Mouse (Mus musculus) lung, postnatal 0 days (tissue): ENCODE measurements around the gene Cntn6. TPM values are rescaled to one million over a fixed set of nuclear protein-coding genes. Genes with fewer than 3 reads are reported as not detected.

Experiments used
- ATAC-seq: fragments of 200-750 bp; cut with Nextera tagmentation; 2 replicates; pipeline ENCODE4 v1.8.0; 2017; ENCODE audit warnings: moderate library complexity
- DNase-seq: peaks from one replicate; pipeline ENCODE4 v3.0.0-alpha.2; 2016; ENCODE audit warnings: low spot score
- H3K27ac ChIP-seq: fragments of 300-500 bp; sonication (generic); 2 replicates; pipeline ENCODE4 v1.5.1; 2014; ENCODE audit warnings: antibody characterized with exemption, mild to moderate bottlenecking, low read length, mixed read lengths
- H3K27me3 ChIP-seq: fragments of 300-500 bp; sonication (generic); replicated peaks from 2 replicates; pipeline ENCODE4 v1.6.1; 2014; ENCODE audit warnings: low read length, mixed read lengths; ENCODE audit not compliant: insufficient read depth
- H3K36me3 ChIP-seq: fragments of 300-500 bp; sonication (generic); 2 replicates; pipeline ENCODE4 v1.6.1; 2014; ENCODE audit warnings: low read length, mixed read lengths; ENCODE audit not compliant: insufficient read depth
- H3K4me1 ChIP-seq: fragments of 300-500 bp; sonication (generic); 2 replicates; pipeline ENCODE4 v1.6.1; 2014; ENCODE audit warnings: antibody characterized with exemption, low read depth, low read length, mixed read lengths; ENCODE audit not compliant: insufficient read depth
- H3K4me2 ChIP-seq: fragments of 300-500 bp; sonication (generic); replicated peaks from 2 replicates; pipeline ENCODE4 v1.6.1; 2014; ENCODE audit warnings: low read depth, mild to moderate bottlenecking, low read length, moderate library complexity, mixed read lengths
- H3K4me3 ChIP-seq: fragments of 300-500 bp; sonication (generic); 2 replicates; pipeline ENCODE4 v1.5.1; 2014; ENCODE audit warnings: low read depth, low read length
- H3K9ac ChIP-seq: fragments of 300-500 bp; sonication (generic); replicated peaks from 2 replicates; pipeline ENCODE4 v1.6.1; 2014; ENCODE audit warnings: low read depth, mild to moderate bottlenecking
- H3K9me3 ChIP-seq: fragments of 300-500 bp; sonication (generic); 2 replicates; pipeline ENCODE4 v1.6.1; 2016; ENCODE audit warnings: low read length, mixed read lengths
- CTCF ChIP-seq: IDR thresholded peaks from 2 replicates; pipeline ENCODE4 v1.5.1; 2016; ENCODE audit warnings: antibody characterized with exemption, mild to moderate bottlenecking
- EP300 ChIP-seq: IDR thresholded peaks from 2 replicates; pipeline ENCODE4 v1.6.1; 2016; ENCODE audit warnings: antibody characterized with exemption, mild to moderate bottlenecking, control low read depth
- WGBS: fragments of 180-500 bp; shearing (Covaris S2); extraction: QIAGEN DNeasy Blood & Tissue Kit; methylation state at CpG from one replicate; pipeline ENCODE4 v1.1.7; 2014; 5-methylcytosine and 5-hydroxymethylcytosine counted together
- polyA plus RNA-seq: library from polyadenylated mRNA; unstranded; fragments of >200 nt; fragmentation: Nextera tagmentation; extraction: Ambion mirVana; gene quantifications from 2 replicates; pipeline ENCODE4 v1.2.1, GENCODE M21; 2015

The Cntn6 gene
- polyA plus RNA-seq, 1 experiment from 2014 or later: 0.07 TPM

DNA sequence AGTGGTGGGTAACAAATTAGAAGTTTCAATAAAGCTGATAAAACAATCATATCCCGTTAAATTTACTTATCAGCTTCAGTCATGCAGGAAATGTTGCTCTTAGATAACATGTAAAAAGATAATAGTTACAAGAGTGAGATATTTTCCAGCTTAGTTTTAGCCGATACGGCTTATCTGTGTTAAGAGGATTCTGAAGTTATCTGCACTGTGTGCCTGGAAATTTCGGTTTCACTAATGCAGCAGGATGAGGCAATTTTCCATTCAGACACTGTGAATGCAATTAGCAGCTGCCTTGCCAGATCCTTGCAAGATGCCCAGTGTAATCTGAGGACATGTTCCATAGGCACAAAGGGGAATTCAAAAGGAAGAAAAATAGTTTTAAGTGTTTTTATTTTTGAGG lies 315.9 kb downstream of the Cntn6 start:
- Histone ChIP-seq H3K4me3 (no peak overlapping the region), H3K27ac (no peak overlapping the region), H3K27me3 (no peaks in the 10 kb centered on the region), H3K9me3 (no peaks in the 10 kb centered on the region), H3K9ac (no peak overlapping the region), H3K4me2 (no peak overlapping the region), H3K36me3 (no peaks in the 10 kb centered on the region), H3K4me1 (no peaks in the 10 kb centered on the region)
- DNase-seq: no peak
- no peak for ATAC-seq
- 38% methylated on average over 4 of the region's 4 CpGs for WGBS
- no peak for TF ChIP-seq CTCF
- TF ChIP-seq EP300: no peak

DNA sequence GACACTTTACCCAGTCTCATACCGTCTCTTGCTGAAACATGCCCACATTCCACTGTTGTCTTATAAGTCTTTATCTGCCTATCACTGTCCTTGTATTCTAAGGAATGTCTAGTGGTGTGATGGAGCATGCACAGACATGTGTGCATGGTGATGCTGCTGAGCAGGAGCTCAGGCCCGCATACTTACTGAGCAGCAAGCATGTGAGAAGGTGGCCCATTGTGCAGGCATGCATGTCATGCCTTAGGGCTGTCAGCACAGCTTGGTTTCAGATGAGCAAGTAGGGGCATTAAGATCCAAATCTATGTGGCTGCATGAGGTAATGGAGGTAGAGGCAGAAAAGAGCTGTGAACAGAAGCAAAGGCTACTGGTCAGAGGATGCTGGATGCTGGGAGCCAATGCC lies 323.0 kb downstream of the Cntn6 start:
- no peak overlapping the region for H3K4me3 ChIP-seq
- ATAC-seq (no peak), DNase-seq (no peak)
- no peaks in the 10 kb centered on the region for H3K27me3 ChIP-seq
- 88% methylated on average over 2 of the region's 2 CpGs for WGBS
- H3K36me3 ChIP-seq: no peaks in the 10 kb centered on the region
- H3K27ac ChIP-seq: no peak overlapping the region
- no peaks in the 10 kb centered on the region for H3K9me3 ChIP-seq
- TF ChIP-seq CTCF (no peak), EP300 (no peak)
- no peak overlapping the region for H3K9ac ChIP-seq
- no peaks in the 10 kb centered on the region for H3K4me1 ChIP-seq
- no peak overlapping the region for H3K4me2 ChIP-seq

DNA sequence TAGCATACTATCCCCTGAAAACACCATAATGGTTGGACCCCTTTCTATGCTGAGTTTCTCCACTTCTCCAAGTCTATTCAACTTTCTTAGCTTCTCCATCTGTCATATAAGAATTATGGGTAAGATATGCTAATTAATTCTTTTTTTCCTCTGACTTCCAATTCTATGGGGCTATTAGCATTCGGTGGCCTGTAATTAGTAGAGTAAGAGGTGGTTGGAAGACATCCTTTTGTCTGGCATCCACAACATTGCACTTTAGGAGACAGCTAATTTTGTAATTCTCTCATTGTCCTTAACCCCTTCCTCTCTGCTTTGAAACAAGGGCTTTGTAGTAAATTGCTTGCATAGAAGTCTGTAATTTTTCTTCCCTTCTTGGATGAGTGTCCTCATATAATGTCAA lies 387.1 kb downstream of the Cntn6 start:
- DNase-seq: no peak
- 71% methylated on average over 1 of the region's 1 CpGs for WGBS
- Histone ChIP-seq H3K9ac (no peak overlapping the region), H3K27ac (no peak overlapping the region), H3K4me1 (no peaks in the 10 kb centered on the region), H3K27me3 (no peaks in the 10 kb centered on the region), H3K4me2 (no peak overlapping the region), H3K9me3 (no peaks in the 10 kb centered on the region), H3K36me3 (no peaks in the 10 kb centered on the region), H3K4me3 (no peak overlapping the region)
- no peak for ATAC-seq
- TF ChIP-seq EP300 (no peak), CTCF (no peak)

DNA sequence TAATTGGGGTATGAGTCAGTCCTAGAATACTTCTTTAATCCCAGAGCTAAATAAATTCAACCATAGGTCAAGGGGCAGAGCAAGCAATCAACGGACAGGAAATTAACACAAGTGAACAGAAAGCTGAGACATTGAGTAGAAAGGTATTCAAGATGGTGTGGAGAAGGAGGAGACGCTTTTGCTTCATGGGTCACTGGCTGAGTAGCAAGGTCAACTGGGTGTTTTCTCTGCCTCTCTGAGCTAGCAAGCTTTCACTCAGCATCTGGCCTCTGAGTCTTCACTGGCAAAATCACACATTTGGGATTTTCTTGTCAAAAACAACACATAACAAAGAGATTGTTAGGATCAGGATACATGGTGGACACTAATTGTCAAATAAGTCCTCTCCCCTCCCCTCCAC lies 391.4 kb downstream of the Cntn6 start:
- Histone ChIP-seq H3K4me1 (no peaks in the 10 kb centered on the region), H3K27me3 (no peaks in the 10 kb centered on the region), H3K9me3 (no peaks in the 10 kb centered on the region), H3K36me3 (no peaks in the 10 kb centered on the region), H3K27ac (no peak overlapping the region), H3K9ac (no peak overlapping the region), H3K4me3 (no peak overlapping the region), H3K4me2 (no peak overlapping the region)
- no peak for DNase-seq
- no peak for ATAC-seq
- TF ChIP-seq EP300 (no peak), CTCF (no peak)
- WGBS: 55% methylated on average over 2 of the region's 2 CpGs

DNA sequence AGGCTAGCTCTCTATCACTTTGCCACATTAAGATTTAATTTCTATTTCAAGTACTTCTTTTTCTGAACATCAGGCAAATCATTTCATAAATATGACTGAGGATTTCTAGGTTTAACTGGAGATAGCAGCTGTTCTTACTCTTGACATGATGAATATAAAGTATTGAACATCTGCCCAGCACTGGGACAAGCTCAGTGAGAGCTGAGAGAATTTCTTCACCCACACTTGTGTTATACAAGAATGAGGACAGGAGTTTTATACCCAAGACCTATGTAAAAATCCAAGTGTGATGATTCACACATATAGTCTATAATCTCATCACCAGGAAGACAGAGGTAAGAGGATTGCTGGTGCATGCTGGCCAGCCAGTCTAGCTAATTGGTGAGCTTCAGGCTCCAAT lies 393.2 kb downstream of the Cntn6 start:
- no peaks in the 10 kb centered on the region for H3K9me3 ChIP-seq
- H3K4me2 ChIP-seq: no peak overlapping the region
- DNase-seq (no peak), ATAC-seq (no peak)
- H3K27me3 ChIP-seq: no peaks in the 10 kb centered on the region
- no peak overlapping the region for H3K4me3 ChIP-seq
- TF ChIP-seq CTCF (no peak), EP300 (no peak)
- no peaks in the 10 kb centered on the region for H3K4me1 ChIP-seq
- H3K27ac ChIP-seq: no peak overlapping the region
- H3K9ac ChIP-seq: no peak overlapping the region
- H3K36me3 ChIP-seq: no peaks in the 10 kb centered on the region

DNA sequence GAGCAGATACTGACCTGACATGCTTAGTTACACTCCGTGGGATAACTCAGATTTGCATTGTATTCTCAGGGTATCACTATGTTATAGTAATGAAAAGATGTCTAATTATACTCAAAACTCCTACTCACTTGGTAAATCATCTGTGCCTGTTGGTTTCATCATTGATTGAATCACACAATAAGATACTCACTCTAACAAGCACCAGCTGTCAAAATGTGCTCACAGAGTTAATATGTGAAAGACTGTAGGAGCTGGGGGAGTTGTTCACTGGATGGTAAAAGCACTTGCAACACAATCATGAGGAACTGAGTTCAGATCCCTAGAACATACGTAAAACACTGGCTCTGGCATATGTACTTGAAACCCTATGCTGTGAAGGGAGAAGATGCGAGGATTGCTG lies 398.5 kb downstream of the Cntn6 start:
- no peak for ATAC-seq
- no peaks in the 10 kb centered on the region for H3K9me3 ChIP-seq
- no peak overlapping the region for H3K27ac ChIP-seq
- H3K4me1 ChIP-seq: no peaks in the 10 kb centered on the region
- DNase-seq: no peak
- WGBS: 82% methylated on average over 3 of the region's 3 CpGs
- no peak overlapping the region for H3K4me2 ChIP-seq
- no peaks in the 10 kb centered on the region for H3K36me3 ChIP-seq
- no peak overlapping the region for H3K4me3 ChIP-seq
- H3K9ac ChIP-seq: no peak overlapping the region
- H3K27me3 ChIP-seq: no peaks in the 10 kb centered on the region
- TF ChIP-seq CTCF (no peak), EP300 (no peak)
